Mouse (Mus musculus) naive thymus-derived CD4-positive, alpha-beta T cell, adult 2 months (primary cell): Measurements from ENCODE around the gene Gm20388.
"Not testable (repeated sequence)": the region's sequence is repeated elsewhere in the genome, so short reads cannot be mapped to it uniquely, and the experiment has no call there.

Experiments
- DNase-seq: peaks from one replicate; pipeline ENCODE4 v3.0.0-alpha.2; 2011; ENCODE audit warnings: low read depth

Gm20388 gene

GRCm38 (mm10) chr8:123398308-123398707 lies 3487.7 kb downstream of the Gm20388 start:
- DNase-seq = no peak

- DNase-seq = no peak
Measured at GRCm38 (mm10) chr8:123401936-123402335, 3491.3 kb downstream of the Gm20388 start.

GRCm38 (mm10) chr8:123402730-123403326 lies 3492.2 kb downstream of the Gm20388 start:
- no peak for DNase-seq

- peak; percentile 81 for DNase-seq
Measured at GRCm38 (mm10) chr8:123404521-123404920, 3493.9 kb downstream of the Gm20388 start.

GRCm38 (mm10) chr8:123406786-123407185 lies 3496.1 kb downstream of the Gm20388 start, which contains the start of gene Mc1r:
Gene Mc1r (plus strand): TSS chr8:123407107.
- peak; percentile 86 for DNase-seq

GRCm38 (mm10) chr8:123407612-123408011 lies 3497.0 kb downstream of the Gm20388 start:
- no peak for DNase-seq

GRCm38 (mm10) chr8:123408586-123409544 lies 3498.2 kb downstream of the Gm20388 start:
- peak; percentile 36 for DNase-seq

- DNase-seq = no peak
Measured at GRCm38 (mm10) chr8:123410049-123410587, 3499.5 kb downstream of the Gm20388 start.

- DNase-seq = no peak
Measured at GRCm38 (mm10) chr8:123410788-123411187, 3500.1 kb downstream of the Gm20388 start.

GRCm38 (mm10) chr8:123411246-123411645 lies 3500.6 kb downstream of the Gm20388 start, which contains the start of gene Tubb3:
Gene Tubb3 (plus strand): TSS chr8:123411424.
- peak; percentile 76 for DNase-seq

- no peak for DNase-seq
Measured at GRCm38 (mm10) chr8:123411781-123412327, 3501.2 kb downstream of the Gm20388 start.

- peak; percentile 67 for DNase-seq
Measured at GRCm38 (mm10) chr8:123412560-123413170, 3502.0 kb downstream of the Gm20388 start.

- DNase-seq = no peak
Measured at GRCm38 (mm10) chr8:123414255-123414654, 3503.6 kb downstream of the Gm20388 start.

GRCm38 (mm10) chr8:123414997-123415696 lies 3504.5 kb downstream of the Gm20388 start:
- not testable (repeated sequence) for DNase-seq

- DNase-seq = peak; percentile 72
Measured at GRCm38 (mm10) chr8:123415967-123416943, 3505.6 kb downstream of the Gm20388 start.

GRCm38 (mm10) chr8:123416944-123417555 lies 3506.4 kb downstream of the Gm20388 start:
- no peak for DNase-seq

GRCm38 (mm10) chr8:123419711-123420110 lies 3509.1 kb downstream of the Gm20388 start:
- DNase-seq = no peak

- no peak for DNase-seq
Measured at GRCm38 (mm10) chr8:123420525-123421281, 3510.1 kb downstream of the Gm20388 start.

- no peak for DNase-seq
Measured at GRCm38 (mm10) chr8:123421325-123421724, 3510.7 kb downstream of the Gm20388 start.
